Mouse (Mus musculus): ENCODE results near the gene Stxbp4.

Gene Stxbp4

GRCm38 (mm10) chr11:90649777-90650176, 11.9 kb upstream of the Stxbp4 start:
- no peak for DNase-seq

- no peak for DNase-seq
These were observed 487 bp upstream of the Stxbp4 start for GRCm38 (mm10) chr11:90638312-90638830.

- DNase-seq: no peak
These were observed 3.2 kb downstream of the Stxbp4 start for GRCm38 (mm10) chr11:90634661-90635060.

- DNase-seq: no peak
These were observed 5.4 kb downstream of the Stxbp4 start for GRCm38 (mm10) chr11:90632480-90632879.

GRCm38 (mm10) chr11:90627751-90628150, 10.1 kb downstream of the Stxbp4 start:
- DNase-seq: no peak

GRCm38 (mm10) chr11:90625174-90625573, 12.7 kb downstream of the Stxbp4 start:
- no peak for DNase-seq

GRCm38 (mm10) chr11:90623477-90623876, 14.4 kb downstream of the Stxbp4 start:
- DNase-seq: peak; percentile 33

GRCm38 (mm10) chr11:90622500-90622899, 15.4 kb downstream of the Stxbp4 start:
- DNase-seq: no peak

- no peak for DNase-seq
These were observed 15.8 kb downstream of the Stxbp4 start for GRCm38 (mm10) chr11:90622044-90622443.

- no peak for DNase-seq
These were observed 21.5 kb downstream of the Stxbp4 start for GRCm38 (mm10) chr11:90616431-90616830.

GRCm38 (mm10) chr11:90614743-90615142, 23.1 kb downstream of the Stxbp4 start:
- DNase-seq: no peak

- no peak for DNase-seq
These were observed 25.8 kb downstream of the Stxbp4 start for GRCm38 (mm10) chr11:90612118-90612517.

- DNase-seq: no peak
These were observed 34.8 kb downstream of the Stxbp4 start for GRCm38 (mm10) chr11:90603066-90603465.

- DNase-seq: no peak
These were observed 42.1 kb downstream of the Stxbp4 start for GRCm38 (mm10) chr11:90595826-90596225.

GRCm38 (mm10) chr11:90590996-90591395, 46.9 kb downstream of the Stxbp4 start:
- DNase-seq: no peak

GRCm38 (mm10) chr11:90586203-90586602, 51.7 kb downstream of the Stxbp4 start:
- no peak for DNase-seq

- DNase-seq: no peak
These were observed 52.1 kb downstream of the Stxbp4 start for GRCm38 (mm10) chr11:90585754-90586153.

- DNase-seq: no peak
These were observed 60.7 kb downstream of the Stxbp4 start for GRCm38 (mm10) chr11:90577057-90577780.

GRCm38 (mm10) chr11:90576282-90576972, 61.5 kb downstream of the Stxbp4 start:
- no peak for DNase-seq

GRCm38 (mm10) chr11:90575491-90576048, 62.3 kb downstream of the Stxbp4 start:
- no peak for DNase-seq

GRCm38 (mm10) chr11:90570646-90571259, 67.1 kb downstream of the Stxbp4 start:
- no peak for DNase-seq

GRCm38 (mm10) chr11:90558359-90559047, 79.4 kb downstream of the Stxbp4 start:
- DNase-seq: no peak

- no peak for DNase-seq
These were observed 81.4 kb downstream of the Stxbp4 start for GRCm38 (mm10) chr11:90556517-90556916.

Measured in thymus, postnatal 25 days (tissue).